Mouse (Mus musculus) granulocyte monocyte progenitor cell, adult 5-6 weeks (primary cell): ENCODE measurements around the gene Ifitm5. TPM values are rescaled to one million over a fixed set of nuclear protein-coding genes. Genes with fewer than 3 reads are reported as not detected.

Experiments used
- ATAC-seq: replicated peaks from 2 replicates; pipeline ENCODE4 v1.8.0; 2016; ENCODE audit warnings: mild to moderate bottlenecking, moderate TSS enrichment, inconsistent platforms; ENCODE audit not compliant: poor library complexity, severe bottlenecking
- total RNA-seq, 2 experiments: library from RNA; stranded (forward) in 1 of 2; stranded (reverse) in 1 of 2; fragments of 200-712, 200-1000 nt in 1 of 2; fragments of >200 nt in 1 of 2; fragmentation: Nextera tagmentation in 1 of 2; gene quantifications; 2 replicates each; pipeline ENCODE4 v1.2.3; 2014 to 2017

The Ifitm5 gene
- total RNA-seq, 2 experiments from 2014 or later, result not detected

- ATAC-seq, result no peak
Measured at GRCm38 (mm10) chr7:140942811-140943210, 7.3 kb downstream of the Ifitm5 start.

GRCm38 (mm10) chr7:140942341-140942740, 7.8 kb downstream of the Ifitm5 start:
- no peak for ATAC-seq

- peak; percentile 86 for ATAC-seq
Measured at GRCm38 (mm10) chr7:140941222-140942051, 8.7 kb downstream of the Ifitm5 start, which contains the start of gene Pgghg. Pgghg (plus strand) TSS chr7:140941391.

- ATAC-seq, result no peak
Measured at GRCm38 (mm10) chr7:140939669-140940171, 10.4 kb downstream of the Ifitm5 start.

GRCm38 (mm10) chr7:140938896-140939295, 11.2 kb downstream of the Ifitm5 start:
- no peak for ATAC-seq

GRCm38 (mm10) chr7:140938436-140938835, 11.7 kb downstream of the Ifitm5 start:
- ATAC-seq, result no peak

- ATAC-seq, result no peak
Measured at GRCm38 (mm10) chr7:140927181-140927580, 22.9 kb downstream of the Ifitm5 start.

GRCm38 (mm10) chr7:140923070-140923775, 26.9 kb downstream of the Ifitm5 start:
- ATAC-seq, result peak; percentile 2; the same call in 1 of the 2 replicates

- ATAC-seq, result peak; percentile 65
Measured at GRCm38 (mm10) chr7:140922398-140923069, 27.6 kb downstream of the Ifitm5 start.

GRCm38 (mm10) chr7:140921225-140921975, 28.7 kb downstream of the Ifitm5 start:
- ATAC-seq, result no peak

GRCm38 (mm10) chr7:140920418-140921029, 29.6 kb downstream of the Ifitm5 start, which contains the start of gene Nlrp6:
Nlrp6 (plus strand) TSS chr7:140920902.
- ATAC-seq, result no peak

GRCm38 (mm10) chr7:140919911-140920310, 30.2 kb downstream of the Ifitm5 start:
- ATAC-seq, result no peak

- no peak for ATAC-seq
Measured at GRCm38 (mm10) chr7:140914031-140914690, 35.9 kb downstream of the Ifitm5 start.

GRCm38 (mm10) chr7:140912846-140913482, 37.1 kb downstream of the Ifitm5 start:
- ATAC-seq, result no peak

GRCm38 (mm10) chr7:140912293-140912692, 37.8 kb downstream of the Ifitm5 start:
- ATAC-seq, result no peak

- peak; percentile 92 for ATAC-seq
Measured at GRCm38 (mm10) chr7:140908634-140909107, 41.4 kb downstream of the Ifitm5 start.

- peak; percentile 74 for ATAC-seq
Measured at GRCm38 (mm10) chr7:140908181-140908580, 41.9 kb downstream of the Ifitm5 start.

- no peak for ATAC-seq
Measured at GRCm38 (mm10) chr7:140907697-140908096, 42.4 kb downstream of the Ifitm5 start.
